Mouse (Mus musculus): ENCODE results near the gene Fam129b.

DNA sequence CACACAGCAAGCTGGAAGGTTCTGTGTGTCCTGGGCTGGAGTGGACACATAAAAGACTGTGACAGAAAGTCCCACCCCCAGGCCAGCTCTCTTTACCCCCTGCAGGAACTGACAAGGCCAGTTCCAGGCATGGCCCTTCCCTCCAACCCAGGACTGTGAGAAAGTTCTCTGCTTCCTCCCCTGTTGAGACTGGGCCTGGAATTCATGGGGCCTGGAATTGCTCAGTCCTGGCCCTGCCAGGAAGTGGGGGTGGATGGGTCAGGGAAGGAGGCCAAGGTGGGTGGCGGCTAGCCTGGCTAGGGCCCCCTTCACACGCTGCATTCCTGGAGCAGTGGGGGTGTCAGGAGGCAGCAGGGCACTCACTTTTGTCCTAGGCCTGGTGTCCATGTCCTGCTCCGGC is 39.0 kb downstream of the Fam129b start:
- TF ChIP-seq CTCF (IDR thresholded peaks at IDR 0.05; ENCODE audit: borderline replicate concordance, control insufficient read depth, extremely low read depth, insufficient read depth, low read length, poor library complexity) (no peak), POLR2A (IDR thresholded peaks at IDR 0.05; ENCODE audit: control insufficient read depth, extremely low read depth, insufficient read depth, low read length, poor library complexity) (no peak)

All from thymus, adult 2 months (tissue).